Mouse (Mus musculus): ENCODE measurements around the gene E330021D16Rik.
A peak's percentile ranks its signal among the peaks of the same experiment; 100 is the strongest.
"Not testable (repeated sequence)": the region's sequence is repeated elsewhere in the genome, so short reads cannot be mapped to it uniquely, and the experiment has no call there.

E330021D16Rik gene

DNA sequence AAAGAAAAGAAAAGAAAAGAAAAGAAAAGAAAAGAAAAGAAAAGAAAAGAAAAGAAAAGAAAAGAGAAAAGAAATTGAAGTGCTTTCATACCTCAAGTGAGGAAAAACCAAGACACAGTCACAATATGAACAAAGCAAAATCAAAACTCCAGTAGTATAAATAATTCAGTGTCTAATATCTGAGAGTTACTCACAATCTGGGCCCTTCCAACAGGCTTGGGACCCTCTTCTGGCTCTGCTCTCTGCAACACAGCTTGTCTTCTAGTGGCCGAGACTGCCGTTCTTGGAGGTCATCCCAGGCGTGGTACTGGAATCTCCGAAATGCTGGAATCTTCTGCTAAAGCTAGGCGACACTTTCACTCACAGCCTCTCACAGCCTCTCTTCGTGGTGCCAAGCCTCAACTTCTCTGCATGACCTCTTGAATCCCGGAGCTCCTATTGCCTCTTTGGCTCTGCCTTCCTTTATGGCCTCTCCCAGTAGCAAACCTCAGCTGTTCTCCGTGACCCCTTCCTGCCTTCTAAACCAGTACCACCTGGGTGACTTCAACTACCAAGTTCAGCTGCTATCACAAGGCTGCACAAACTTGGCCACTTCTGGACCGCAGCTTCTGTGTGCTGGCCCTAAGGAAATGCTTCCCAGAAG lies at the start of gene E330021D16Rik:
Gene E330021D16Rik (minus strand): TSS at position 437 of the 643 bp plus-strand sequence.
- no peak for DNase-seq

DNA sequence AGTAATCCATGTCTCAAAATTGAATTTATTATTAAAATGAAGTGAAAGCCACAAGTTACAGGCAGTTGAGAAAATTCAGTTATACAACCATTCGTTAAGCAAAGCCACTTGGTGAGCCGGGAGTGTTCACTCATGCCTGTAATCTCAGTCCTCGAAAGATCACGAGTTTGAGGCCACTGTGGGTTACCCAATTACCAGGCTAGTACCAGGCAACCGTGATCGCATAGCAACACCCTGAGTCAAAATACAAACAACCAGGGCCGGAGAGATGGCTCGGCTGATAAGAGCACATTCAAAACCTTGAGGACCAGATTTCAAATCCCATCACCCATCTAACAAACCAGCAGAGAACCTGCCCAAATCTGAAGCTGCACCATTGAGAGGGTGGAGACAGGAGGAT lies 49.7 kb upstream of the E330021D16Rik start:
- no peak for DNase-seq

DNA sequence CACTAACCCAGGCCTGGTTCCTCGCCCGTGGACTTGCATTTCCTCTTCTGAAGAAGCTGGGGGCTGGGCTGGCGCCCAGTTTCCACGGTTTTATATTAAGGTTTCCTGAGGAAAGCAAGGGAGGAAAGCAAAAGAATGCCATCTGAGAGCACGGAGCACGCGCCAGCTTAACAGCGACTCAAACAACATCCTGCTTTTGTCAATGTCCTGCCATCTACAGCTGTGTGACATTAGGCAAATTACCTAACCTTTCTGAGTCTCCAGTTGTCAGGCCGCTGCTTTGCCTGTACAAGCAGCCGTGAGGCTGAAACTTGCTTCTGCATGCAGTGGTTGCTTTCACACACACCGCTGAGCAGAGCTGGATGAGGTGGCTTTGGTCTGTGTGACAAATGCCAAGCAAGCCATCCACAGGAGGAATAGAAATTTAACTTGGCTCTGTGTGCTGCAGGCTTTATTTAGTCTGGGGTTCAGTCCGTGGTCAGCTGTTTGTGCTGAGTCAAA lies 48.8 kb upstream of the E330021D16Rik start:
- peak; percentile 50 to 51 for DNase-seq

DNA sequence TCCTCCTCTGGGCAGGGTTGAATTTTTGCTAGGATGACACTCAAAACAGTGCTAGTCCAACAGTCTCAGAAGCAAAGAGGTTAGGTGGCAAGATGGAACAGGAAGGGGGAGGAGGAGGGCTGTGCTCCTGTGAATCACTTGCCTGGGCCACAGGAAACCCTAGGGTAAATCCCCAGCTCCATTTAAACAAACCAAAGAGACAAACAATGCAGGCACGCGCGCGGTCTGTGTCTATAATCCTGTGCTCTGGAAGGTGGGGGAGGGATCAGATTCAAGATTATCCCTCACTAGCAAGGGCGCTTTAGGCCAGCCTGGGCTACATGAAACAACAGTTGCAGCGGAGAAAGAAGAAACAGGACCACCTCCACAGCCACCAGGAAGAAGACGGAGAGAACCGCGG lies 48.1 kb upstream of the E330021D16Rik start:
- DNase-seq, result no peak

DNA sequence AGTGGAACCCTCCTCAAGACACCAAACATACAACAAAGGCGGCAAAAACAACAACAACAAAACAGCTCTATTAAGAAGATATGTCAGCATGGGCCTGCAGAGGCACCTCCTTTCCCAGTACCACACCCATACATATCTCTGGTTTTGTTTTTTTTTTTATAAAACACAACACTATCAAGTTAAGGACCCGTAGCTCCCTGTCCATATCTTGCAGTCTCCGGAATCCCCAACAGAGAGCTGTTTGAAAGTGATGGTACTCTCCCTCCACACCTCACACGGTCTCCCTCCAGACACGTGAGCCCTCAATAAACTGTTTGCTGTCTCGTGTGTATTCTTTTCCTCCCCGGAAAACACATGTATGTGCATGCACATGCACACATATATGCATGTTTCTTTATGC lies 43.8 kb upstream of the E330021D16Rik start:
- DNase-seq, result no peak

DNA sequence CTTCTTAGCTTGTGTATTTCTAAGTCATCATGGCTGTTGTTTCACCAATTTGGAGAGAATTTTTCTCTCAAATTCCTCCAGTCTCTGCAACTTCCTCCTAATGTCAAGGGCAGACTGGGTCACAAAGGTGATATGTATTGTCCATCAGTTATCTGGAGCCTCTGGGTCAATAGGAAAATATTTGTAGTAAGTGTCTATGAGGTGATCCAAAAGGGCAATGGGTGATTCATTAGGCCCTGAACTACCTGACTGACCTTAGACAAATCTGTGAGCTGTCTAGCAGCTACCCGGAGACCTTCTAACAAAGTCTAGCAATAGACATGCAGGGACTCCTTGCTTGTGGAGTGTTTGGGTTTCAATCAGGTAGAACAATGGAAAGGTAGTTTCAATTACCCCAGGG lies 40.9 kb upstream of the E330021D16Rik start:
- DNase-seq, result no peak

DNA sequence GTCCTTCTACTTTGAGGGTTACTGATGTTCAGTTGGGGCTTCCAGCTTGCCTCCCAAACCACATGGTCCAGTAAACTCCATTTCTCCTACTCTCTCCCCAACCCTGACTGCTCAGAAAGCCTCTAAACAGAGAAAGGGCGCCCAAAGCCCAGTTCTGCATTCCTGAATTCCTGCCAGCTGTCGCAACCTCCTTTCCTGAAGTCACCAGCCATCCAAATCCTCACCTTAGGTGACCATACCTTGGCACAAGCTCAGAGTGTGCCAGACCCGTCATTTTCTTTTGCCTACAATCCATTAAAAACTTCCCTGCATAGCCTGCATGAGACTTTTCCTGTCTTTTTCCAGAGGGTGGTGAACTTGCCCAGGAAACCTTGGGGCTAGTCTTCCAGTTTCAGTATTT lies 40.3 kb upstream of the E330021D16Rik start:
- DNase-seq, result no peak

DNA sequence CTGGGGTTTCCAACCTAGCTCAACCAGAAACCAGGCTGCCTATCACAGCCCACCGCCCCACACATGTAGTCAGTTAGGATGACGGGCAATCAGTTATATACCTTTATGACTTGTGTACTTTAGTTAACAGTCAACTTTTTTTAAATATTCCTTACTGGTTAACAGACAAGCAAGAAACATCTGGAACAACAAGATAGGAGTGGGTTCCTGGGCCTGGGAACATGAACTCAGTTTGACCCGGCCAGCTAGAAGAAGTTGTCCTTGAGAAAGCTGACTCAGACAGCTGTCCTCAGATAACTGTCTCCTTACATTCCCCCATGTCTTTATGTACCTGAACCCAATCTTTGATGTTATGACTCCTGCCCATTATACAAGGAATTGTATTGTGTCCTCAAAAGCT lies 37.3 kb upstream of the E330021D16Rik start:
- no peak for DNase-seq

DNA sequence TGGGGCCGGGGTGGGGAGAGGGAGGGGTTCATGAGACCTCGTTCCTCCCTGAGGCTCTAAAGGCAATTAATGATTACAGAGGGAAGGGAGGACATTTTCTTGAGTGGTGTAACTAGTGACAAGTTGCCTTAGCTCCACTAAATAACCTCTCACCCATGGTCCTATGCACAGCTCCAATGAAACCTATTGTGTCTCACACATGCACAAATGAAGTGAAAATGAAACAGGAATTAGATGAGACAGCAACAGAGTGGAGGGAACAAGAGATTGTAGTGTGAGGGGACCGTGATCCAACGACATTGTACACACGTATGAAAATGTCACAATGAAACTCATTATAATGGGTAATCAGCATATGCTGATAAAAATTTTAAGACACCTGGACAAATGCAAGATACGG lies 35.5 kb upstream of the E330021D16Rik start:
- no peak for DNase-seq

DNA sequence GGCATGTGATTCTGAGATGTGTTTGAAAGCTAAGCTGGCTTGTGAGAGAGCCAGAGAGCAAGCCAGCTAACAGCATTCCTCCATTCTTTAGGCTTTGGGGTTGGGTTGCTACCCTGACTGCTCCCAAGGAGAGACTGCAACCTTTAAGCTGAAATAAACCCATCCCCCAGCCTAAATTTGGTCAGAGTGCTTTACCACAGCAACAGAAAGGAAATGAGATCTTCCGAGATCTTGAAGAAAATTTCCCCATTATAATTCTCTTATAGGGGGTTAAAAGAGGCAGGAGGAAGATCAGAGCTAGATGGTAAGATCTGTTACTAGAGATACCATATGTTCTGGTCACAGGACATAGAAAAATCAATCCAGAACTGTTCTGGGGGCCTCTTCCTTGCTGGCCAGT lies 34.6 kb upstream of the E330021D16Rik start:
- no peak for DNase-seq

DNA sequence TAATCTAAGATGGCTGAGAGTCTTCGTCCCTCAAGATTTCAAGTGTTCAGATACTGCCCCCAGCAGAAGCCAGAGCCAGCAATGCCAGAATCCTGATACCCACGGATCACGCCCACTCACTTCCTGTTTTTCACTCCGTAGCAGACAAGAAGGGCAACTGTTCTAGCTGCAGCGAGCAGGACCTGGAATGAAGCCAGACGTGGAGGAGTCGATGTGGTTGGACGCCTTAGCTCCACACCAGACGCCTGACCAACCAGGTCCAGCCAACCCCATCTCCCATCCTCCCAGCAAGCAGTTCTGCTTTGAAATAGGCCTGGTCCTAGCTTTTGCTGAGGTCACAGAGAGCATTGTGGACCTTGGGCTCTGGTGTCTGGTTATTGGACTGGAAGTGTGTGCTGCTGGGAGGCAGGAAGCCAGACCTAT lies 33.9 kb upstream of the E330021D16Rik start:
- peak; percentile 53 to 57 for DNase-seq

DNA sequence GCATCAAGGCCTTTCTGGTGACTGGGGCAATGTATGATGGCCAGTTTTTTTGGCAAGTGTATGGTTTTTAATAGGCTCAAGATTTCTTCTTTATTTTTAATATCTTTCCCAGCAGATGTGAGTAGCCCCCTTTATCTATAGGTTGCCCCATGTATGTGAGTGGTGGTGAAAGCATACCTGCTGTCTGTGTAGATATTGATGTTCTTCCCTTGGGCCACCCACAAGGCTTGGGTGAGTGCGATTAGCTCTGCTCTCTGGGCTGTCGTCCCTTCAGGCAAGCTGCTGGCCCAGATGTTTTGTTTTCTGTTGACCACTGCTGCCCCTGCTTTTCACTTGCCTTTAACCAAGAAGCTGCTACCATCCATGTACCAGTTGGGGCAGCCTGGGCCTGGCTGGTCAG lies 23.8 kb upstream of the E330021D16Rik start:
- DNase-seq, result not testable (repeated sequence)

DNA sequence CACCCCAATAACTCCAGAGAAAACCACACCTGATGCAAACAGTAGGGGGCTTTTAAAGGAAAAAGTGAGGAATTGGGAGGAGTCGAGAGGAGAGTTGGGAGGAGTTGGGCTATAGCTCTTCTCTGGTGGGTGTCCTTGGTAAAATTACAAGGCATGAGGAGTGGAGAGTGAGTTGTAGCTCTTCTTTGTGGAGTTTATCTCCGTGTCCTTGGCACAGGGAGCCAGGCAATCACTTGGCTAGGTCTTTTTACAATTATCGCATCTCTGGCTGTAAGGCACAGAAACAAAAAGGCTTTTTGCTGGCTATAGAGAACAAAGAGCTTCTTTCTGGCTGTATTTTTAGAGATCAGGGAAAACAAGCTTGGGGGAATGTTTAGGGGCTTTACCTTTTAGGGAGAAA lies 20.8 kb upstream of the E330021D16Rik start:
- not testable (repeated sequence) for DNase-seq

DNA sequence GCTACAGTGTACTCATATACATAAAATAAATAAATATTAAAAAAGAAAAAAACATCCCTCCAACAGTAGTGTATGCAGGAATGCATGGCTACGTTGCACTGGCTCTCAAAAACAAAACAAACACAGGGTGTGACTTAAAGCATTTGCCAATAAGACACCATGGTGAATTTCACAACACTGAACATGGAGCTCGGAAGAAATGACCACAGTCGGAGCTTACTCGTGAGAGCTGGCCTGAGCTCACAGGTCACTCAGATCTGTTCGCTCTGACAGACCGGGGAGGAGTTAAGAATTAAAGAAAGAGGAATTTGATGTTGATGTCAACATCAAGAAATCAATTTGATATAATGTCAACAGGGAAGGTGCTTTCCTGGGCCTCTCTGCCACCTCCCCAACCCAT lies 18.2 kb upstream of the E330021D16Rik start:
- no peak for DNase-seq

DNA sequence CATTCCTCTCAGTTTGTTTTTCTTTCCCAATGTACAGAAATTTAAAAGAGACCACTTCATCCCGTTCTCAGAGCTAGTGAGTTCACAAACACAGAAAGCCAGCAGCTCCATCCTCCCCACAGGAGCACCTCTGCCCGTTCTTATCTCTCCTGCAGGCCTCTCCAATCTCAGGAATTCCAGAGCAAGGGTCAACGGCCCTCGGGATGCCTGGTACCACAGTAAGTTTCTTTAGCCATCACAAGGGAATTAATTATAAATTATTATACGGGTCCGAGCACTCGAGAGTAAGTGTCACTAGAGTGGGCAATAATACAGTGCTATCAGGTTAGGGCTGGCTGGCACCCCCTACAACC lies 16.5 kb upstream of the E330021D16Rik start:
- DNase-seq, result no peak

DNA sequence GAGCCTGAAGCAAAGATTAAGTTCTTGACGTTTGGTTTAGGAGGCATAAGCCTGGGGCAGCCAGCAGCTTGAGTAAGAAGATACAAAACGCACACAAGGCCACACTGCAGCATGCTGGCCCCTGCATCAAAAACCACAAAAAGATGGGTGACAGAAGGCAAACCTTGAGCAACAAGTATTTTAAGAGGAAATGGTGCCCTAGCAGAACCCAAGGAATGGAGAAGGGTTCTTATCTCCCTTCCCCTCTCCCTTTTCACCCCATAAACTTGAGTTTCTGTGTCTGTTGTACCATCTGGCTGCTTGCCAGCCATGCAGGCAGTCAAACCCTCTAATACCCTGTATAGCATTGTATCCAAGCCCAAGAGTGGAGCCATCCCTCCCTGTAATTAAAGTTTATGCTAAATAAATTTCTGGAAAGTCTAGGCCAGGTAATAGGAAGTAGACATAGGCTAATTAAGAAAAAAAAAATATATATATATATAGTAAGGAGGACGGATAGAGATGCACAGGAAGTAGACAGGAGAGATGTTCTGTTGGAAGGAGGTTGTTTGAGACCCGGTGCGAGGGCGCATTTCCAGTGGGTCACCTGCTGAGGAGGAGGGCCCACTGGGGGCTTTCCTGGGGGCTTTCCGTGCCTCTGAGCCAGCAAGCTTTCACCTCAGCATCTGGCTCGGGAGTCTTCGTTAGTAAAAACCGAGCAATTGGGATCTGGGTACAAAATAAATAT lies 16.0 kb upstream of the E330021D16Rik start:
- DNase-seq, result no peak

DNA sequence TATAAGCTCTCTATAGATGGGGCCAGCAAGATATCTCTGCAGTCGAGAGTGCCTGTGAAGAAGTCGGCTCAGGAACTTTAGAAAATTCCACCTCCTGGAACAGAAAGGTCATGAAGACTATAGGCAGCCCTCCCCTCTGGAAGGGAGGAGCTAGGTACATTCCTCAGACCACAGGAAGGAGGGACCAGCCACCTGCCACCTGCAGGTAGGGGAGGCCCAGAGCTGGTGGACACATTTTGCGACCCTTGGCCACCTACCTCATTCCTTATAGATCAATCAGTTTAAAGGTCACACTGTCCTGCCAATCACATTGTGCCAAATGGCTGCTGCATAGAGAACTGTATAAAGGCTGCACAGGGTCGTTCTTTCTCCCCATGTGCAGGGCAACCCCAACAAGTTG lies 14.1 kb upstream of the E330021D16Rik start:
- DNase-seq, result no peak

DNA sequence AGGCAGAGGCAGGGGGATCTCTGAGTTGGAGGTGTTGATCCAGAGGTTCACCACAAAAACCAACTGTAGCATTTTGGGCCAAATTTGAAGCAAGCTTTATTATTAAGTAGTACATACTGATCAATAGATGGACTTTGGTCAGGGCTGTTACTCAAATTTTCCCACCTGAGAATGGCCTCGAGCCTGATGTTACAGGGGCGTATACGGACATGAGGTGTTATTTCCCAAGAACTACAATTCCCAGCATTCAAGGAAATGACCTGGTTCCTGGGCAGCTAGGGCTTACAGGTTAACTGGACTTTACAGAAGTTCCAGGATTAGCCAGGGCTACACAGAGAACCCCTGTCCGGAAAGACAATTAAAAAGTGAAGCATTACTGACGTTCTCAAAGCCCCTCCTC lies 13.0 kb upstream of the E330021D16Rik start:
- no peak for DNase-seq

DNA sequence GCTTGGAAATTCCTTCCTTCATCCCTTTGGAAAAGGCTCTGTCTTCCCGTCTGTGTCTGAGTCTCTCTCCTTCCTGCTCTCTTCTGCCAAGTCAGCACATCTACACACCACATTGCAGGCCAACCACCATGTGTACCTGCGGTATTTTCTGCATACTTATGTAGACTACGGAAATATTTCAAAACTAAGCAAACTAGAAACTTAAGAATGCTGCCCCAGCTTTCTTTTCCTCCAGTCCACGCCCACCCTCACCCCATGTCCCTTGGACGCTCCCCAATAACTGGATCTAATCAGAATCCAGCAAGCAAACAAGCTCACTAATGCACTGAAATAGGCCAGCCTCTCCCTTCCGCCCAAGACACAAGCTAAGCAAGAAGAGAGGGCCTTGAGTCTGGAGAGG lies 11.9 kb upstream of the E330021D16Rik start:
- no peak for DNase-seq

DNA sequence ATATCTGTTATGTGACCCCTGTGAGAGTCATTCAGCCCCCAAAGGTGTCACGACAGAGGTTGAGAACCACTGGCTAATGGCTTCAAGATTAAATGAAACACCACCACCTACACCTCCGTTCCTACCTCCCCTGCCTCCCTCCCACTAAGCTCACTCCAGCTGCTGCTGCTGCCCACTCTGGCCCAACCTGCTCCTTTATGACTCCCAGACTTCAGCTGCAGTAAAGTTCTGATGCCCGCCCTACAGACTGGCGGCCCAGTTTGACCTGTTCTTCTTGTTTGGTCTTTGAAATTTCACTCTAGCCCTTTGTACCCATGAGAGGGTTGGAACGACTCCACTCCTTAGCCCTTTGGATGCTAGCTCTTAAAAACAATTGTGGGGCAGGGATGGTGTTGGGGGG lies 10.6 kb upstream of the E330021D16Rik start:
- no peak for DNase-seq

DNA sequence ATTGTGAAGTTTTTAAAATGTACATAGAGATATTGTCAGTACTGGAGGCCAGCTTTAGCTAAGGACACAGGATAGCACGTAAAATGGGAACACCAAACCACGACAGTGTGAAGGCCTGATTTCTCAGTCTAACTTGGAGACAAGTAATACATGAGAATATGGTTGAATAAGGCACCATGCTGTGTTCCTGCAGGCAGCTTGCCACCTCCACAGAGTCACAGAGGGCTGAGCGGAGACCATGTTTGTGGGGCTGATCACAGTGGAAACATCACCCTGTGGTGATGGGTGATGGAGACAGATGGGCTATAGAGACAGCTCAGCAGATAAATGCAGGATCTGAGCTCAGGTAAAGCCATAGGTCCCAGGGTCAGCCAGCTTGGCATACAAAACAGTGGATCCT lies 8.8 kb upstream of the E330021D16Rik start:
- no peak for DNase-seq

DNA sequence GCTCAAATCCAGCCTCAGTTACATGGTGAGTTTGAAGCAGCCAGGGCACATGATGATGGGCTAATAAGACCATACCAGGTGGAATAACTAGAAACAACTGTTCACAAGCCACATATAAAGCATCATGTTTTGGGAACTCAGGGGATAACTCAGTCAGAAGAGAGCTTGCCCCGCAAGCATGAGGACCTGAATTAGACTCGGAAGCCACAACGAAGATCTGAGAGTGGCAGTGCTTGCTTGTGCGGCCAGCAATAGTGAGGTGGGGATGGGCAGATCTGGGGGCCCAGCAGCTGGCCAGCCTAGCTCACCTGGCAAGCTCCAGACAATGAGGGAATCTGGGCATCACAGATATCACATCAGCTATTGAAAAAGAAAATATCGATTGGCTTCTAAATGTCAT lies 7.8 kb upstream of the E330021D16Rik start:
- no peak for DNase-seq

DNA sequence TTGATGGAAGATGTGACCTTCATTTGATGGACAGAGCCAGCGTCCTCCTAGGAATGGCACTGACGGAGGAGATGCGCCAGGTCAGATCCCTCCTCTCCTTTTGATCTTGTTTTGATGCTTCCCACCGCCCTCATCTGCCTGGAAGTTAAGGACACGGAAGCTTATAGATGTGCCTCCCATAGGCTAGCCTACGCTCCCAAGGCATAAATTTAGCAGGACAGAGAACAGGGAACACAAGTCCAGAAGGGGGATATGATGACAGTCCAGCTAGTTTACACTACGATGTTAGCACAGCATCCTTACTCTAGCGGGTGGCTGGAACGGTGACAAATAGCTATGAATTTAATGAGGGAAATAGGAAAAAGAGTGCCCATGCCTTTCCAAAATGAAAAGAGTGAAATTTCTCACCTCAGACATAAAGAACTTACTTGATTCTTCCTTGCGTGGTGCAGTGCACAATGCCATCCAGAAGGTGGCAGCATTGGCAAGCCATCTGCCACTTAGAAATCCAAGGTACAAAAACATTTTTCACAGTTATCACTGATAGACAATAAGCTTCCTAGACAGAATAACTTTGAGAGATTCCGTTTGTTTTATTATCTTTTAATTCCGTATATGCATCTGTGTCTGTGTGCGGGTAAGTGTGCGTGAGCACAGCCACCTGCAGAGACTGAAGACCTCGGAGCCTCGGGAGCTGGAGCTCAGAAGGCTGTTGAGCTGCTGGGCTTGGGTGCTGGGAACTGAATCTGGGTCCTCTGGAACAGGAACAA lies 6.9 kb upstream of the E330021D16Rik start:
- peak; percentile 34 to 64 for DNase-seq

DNA sequence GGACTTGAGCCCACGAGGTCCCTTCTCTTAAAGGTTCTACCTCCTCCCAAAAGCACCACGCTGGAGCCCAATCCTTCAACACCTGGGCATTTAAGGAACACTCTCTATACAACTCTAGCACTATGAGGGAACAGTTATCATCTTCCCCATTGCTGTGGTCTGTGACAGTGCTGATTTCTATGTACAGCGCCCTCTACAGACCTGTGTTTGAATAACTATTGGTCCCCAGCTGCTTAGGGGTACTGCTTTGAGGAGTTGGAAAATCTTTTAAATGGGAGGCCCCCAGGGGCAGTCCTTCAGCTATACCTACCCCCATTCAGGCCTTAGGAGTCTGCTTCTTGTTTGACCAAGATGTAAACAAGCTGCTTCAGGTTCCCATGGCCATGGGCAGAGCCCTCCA lies 5.7 kb upstream of the E330021D16Rik start:
- DNase-seq, result no peak
